Mouse (Mus musculus) G1E (cell line): ENCODE measurements around the gene Upk1b.

ENCODE experiments used
- CTCF ChIP-seq: IDR thresholded peaks from 2 replicates; pipeline ENCODE4 v1.5.1; 2012; ENCODE audit warnings: low read depth, low read length, inconsistent platforms, mixed read lengths
- GATA1 ChIP-seq: IDR thresholded peaks from 2 replicates; pipeline ENCODE4 v1.6.1; 2012; ENCODE audit warnings: borderline replicate concordance, low read length, inconsistent platforms, mixed read lengths

GRCm38 (mm10) chr16:38756572-38756971, 43.6 kb downstream of the Upk1b start:
- no peak for TF ChIP-seq CTCF
- TF ChIP-seq GATA1: no peak
